Mouse (Mus musculus): ENCODE measurements at regions not wholly inside any gene's neighbourhood (a gene's known extent, or its start where the extent isn't known, plus 50 kb on each side); places are given as distances from the start of the nearest gene placed in this dataset.

DNA sequence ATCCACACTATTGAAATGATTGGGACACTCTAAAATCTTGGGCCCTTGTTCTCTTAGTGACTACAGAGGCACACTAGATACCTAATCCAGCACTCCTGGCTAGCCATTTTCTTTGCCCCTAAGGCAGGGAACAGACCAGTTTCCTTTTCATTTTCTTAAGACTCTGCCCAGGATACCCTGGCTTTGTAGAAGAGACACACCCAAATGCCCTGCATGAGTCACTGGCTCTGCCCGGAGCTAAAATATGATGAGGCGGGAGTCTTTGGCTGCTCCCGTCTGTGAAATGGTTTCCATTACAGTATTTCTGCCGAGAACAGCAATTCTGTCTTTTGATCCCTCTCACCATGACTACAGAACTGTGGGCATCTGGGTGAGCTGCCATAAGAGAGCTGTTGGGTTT, 51.4 kb upstream of the Tnc start:
- no peak overlapping the region for H3K4me2 ChIP-seq (ENCODE audit: low read length)
- H3K27ac ChIP-seq (ENCODE audit: low read length): no peak overlapping the region
- no peaks in the 10 kb centered on the region for H3K36me3 ChIP-seq (ENCODE audit: control insufficient read depth, insufficient read depth)
- H3K9ac ChIP-seq (replicated peaks; ENCODE audit: low read depth, low read length): no peak overlapping the region
- H3K4me3 ChIP-seq (replicated peaks; ENCODE audit: low read length): no peak overlapping the region
- H3K4me1 ChIP-seq (replicated peaks; ENCODE audit: control insufficient read depth, insufficient read depth, low read length): no peaks in the 10 kb centered on the region
- no peak for ATAC-seq
- WGBS: 90% methylated on average over 4 of the region's 4 CpGs
- no peaks in the 10 kb centered on the region for H3K9me3 ChIP-seq (ENCODE audit: control insufficient read depth, low read length)
- no peaks in the 10 kb centered on the region for H3K27me3 ChIP-seq (replicated peaks; ENCODE audit: control insufficient read depth, insufficient read depth, low read length)

Data from forebrain, embryonic 16.5 days (tissue).